8 mouse cellular contexts compared by ENCODE assay signal in genomic region chr13:67278314-67278713, GRCm38 (mm10). TPM values are rescaled to one million over a fixed set of nuclear protein-coding genes. Genes with fewer than 3 reads are reported as not detected.
DNase-seq lines count a peak whose midpoint lies in the region.

TSS of gene Zfp458 (minus strand) at chr13:67278466.

- DNase-seq in frontal cortex, adult 2 months (ENCODE audit: extremely low spot score in 1 of 2, low spot score in 1 of 2) = peak; percentile 2 to 37
- no peak for DNase-seq in frontal cortex, postnatal 10 days (ENCODE audit: low spot score in 2 of 2)
- DNase-seq in R1 (ENCODE audit: low read depth, low spot score) = peak; percentile 90
- DNase-seq in kidney, adult 8-10 months = peak; percentile 8 to 17
- DNase-seq in left cerebral cortex, postnatal 4 days = no peak
- peak; percentile 36 for DNase-seq in yolk sac, embryonic 10.5 days (ENCODE audit: low spot score)
- DNase-seq in spleen, postnatal 36 days (ENCODE audit: low spot score in 2 of 2) = no peak
- DNase-seq in testis, postnatal 14 days (ENCODE audit: low spot score) = no peak

- intact Hi-C loops in left cerebral cortex, postnatal 4 days (cut with DNase I) = no loop called here

RNA-seq across cellular contexts. Expression of gene Zfp458, which starts in this region (rescaled TPM):
- 3.5 and 3.8 TPM in 2 replicates for polyA plus RNA-seq in frontal cortex, adult 2 months (2012; rRNA removed)
- total RNA-seq in left cerebral cortex, postnatal 4 days (2021) = 10 to 100 TPM; 23.9 to 25.0 TPM

Comparison
In these comparisons a context has a peak if more than half of its experiments do, and no peak if none do; other contexts are left out.
1. DNase-seq: peak in frontal cortex, adult 2 months (2 of 2), R1 (single experiment), kidney, adult 8-10 months (2 of 2) and yolk sac, embryonic 10.5 days (single experiment); none in frontal cortex, postnatal 10 days (0 of 2), left cerebral cortex, postnatal 4 days (single experiment), spleen, postnatal 36 days (0 of 2) and testis, postnatal 14 days (single experiment).